Mouse (Mus musculus) lung, adult 2 months (tissue): ENCODE measurements around the gene Nox4.

Source experiments
- CTCF ChIP-seq: fragments of 200-500 bp; IDR thresholded peaks from 2 replicates; pipeline ENCODE4 v1.5.1; 2011; ENCODE audit warnings: mild to moderate bottlenecking, low read length, control low read depth; ENCODE audit not compliant: insufficient read depth
- POLR2A ChIP-seq: fragments of 200-500 bp; IDR thresholded peaks from 2 replicates; pipeline ENCODE4 v1.6.1; 2011; ENCODE audit warnings: low read depth, mild to moderate bottlenecking, control low read depth, low read length, borderline replicate concordance; ENCODE audit errors: extremely low read depth

DNA sequence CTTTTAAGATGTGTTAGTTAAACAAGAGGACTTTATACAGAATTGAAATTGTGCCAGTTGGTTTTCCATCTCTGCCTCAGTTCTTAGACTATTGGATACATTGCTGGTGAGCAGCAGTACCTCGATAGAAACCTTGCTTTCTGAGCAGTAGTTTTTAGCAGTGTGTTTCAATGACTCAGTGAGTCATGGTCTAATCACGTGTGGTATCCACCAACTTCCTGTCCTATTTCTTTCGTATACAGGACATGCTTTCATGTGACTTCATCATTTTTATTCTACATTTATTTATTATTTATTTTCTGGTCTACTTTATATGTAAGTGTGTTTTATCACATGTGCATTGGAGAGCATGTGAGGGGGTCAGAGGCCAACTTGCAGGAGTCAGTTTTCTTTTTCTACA lies 99.7 kb downstream of the Nox4 start:
- TF ChIP-seq CTCF (no peak), POLR2A (no peak)
